Mouse (Mus musculus) heart, postnatal 4 days (tissue): ENCODE results near the gene Sept7. TPM values are rescaled to one million over a fixed set of nuclear protein-coding genes. Genes with fewer than 3 reads are reported as not detected.
"Not testable (repeated sequence)": the region's sequence is repeated elsewhere in the genome, so short reads cannot be mapped to it uniquely, and the experiment has no call there.

Source experiments
- DNase-seq: peaks from one replicate; pipeline ENCODE4 v3.0.0; 2021
- total RNA-seq, 2 experiments: library from RNA; stranded (reverse); gene quantifications; 2 replicates each; pipeline ENCODE4 v1.2.3; 2021

Sept7 gene
- 100 to 1,000 TPM; 202 to 208 TPM for total RNA-seq

DNA sequence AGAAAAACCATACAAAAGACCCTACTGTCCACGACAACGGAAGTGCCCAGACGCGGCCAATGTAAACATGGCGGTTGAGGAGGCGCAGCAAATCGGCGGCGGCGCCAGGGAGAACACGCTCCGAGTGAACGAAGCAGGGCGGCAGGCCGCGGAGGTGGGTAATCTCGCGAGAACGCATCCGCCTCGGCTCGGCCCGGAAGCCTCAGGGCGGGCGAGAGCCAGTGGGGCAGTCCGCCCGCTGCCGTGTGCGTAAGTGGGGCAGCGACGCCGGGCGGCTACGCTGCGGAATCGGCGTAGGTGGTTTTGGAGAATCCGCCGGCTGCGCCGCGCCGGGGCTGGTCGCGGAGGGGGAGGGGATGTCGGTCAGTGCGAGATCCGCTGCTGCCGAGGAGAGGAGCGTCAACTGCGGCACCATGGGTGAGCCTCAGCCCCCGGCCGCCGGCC lies at the start of gene Sept7:
Sept7 (plus strand) TSS at position 157 of the 444 bp plus-strand sequence.
- DNase-seq, result peak; percentile 99

DNA sequence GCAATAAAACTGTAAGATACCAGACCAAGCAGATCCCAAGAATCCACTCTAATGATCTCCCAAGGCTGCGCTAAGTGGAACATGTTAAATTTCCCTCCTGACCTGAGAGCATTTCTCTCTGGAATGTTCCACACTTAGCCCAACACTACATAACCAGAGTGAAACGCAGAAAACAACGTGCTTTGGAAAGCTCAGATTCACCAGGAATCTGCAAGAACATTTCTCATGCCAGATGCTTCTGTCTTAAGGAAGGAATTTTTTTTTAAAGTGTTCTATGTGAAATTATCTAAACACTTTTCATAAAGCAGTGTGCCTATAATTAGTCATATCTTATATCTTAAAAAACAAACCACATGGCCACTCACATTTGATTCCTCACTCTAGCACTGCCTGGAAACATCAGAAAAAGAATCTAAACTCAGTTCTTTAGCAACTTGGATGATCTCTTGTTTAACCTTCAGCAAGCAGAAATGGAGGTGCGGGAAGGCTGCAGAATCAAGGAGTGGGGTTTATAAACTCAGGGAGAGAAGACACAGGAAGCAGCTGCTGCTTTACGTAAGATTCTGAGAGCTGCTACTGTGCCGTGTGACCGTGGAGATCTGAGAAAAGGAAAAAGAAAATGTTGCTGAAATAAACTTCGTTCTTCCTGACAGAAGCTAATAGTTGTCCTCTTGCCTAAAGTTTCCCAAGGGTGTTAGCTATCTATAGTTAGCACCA lies 44.0 kb upstream of the Sept7 start:
- no peak for DNase-seq

DNA sequence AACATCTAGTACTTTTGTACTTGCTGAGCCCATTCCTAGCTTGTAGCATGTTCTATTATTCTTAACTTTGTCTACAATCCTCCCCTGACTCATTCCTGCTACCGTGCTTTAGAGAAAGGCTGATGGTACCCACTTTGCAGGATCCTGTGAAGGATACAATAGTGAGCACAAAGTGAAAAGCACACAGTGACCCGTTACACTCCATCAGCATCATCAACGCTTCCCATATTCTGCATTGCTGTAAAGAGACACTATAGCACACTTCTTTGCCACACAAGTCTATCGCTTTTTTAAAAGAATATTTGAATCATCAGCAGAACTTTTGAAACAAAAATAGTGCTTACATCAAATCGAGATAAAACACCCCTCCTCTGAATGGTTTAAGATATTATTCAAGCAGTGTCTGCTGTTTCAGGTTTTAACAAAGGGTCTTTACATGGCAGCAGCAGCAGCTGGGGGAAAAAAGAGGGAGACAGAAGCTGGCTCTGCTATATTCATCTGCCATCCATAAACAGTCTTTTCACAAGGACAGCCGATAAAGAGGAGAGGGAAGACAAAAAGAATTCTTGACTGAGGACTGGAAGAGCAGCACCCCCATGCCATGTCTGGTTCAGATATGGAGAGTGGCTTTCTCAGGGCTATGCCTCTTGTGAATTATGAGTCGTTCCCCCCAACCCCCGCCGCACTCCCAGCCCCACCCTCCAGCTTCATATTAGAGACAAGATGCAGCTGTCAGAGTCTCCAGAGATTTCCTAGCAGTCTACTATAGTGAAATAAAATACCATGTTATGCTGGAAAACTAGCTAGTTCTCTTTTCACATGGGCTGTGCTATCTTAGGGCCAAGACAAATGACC lies 39.7 kb upstream of the Sept7 start:
- peak; percentile 18 for DNase-seq

DNA sequence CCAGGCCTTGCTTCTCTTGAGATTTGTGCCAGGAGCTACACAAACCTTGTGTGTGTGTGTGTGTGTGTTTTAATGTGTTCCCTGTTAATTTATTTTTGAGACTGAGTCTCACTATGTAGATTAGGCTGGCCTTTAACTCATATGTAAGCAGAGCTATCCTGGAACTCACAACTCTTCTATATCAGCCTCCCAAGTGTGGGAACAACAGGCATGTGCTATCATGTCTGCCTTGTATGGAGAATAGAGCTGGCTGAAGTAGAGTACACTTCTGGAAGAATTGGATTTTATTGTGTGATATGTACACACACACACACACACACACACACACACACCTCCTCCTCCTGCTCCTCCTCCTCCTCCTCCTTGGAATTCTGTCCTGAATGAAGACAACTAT lies 39.1 kb upstream of the Sept7 start:
- no peak for DNase-seq

GRCm38 (mm10) chr9:25215411-25215810 lies 36.8 kb upstream of the Sept7 start:
- no peak for DNase-seq

GRCm38 (mm10) chr9:25216210-25216609 lies 36.0 kb upstream of the Sept7 start:
- no peak for DNase-seq

DNA sequence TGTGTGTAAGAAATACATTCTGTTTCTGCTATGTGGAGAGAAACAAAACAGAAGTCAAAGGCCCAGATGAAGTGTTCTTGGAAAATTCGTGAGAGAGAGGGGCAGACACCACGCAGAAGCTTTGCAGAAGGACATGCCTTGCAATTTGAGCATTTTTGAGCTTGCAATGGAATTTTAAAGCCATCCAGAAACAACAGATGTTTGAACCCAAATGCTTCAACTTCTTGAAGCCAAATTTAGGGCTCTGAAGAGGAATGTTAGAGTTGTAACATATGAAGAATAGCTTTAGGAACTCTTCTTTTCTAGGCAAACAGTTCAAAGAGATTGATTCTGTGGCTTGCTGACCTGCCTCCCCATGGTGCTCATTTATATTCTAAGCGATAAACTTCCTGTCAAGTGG lies 33.3 kb upstream of the Sept7 start:
- no peak for DNase-seq

- no peak for DNase-seq
Observed at GRCm38 (mm10) chr9:25219882-25220281, 32.4 kb upstream of the Sept7 start.

DNA sequence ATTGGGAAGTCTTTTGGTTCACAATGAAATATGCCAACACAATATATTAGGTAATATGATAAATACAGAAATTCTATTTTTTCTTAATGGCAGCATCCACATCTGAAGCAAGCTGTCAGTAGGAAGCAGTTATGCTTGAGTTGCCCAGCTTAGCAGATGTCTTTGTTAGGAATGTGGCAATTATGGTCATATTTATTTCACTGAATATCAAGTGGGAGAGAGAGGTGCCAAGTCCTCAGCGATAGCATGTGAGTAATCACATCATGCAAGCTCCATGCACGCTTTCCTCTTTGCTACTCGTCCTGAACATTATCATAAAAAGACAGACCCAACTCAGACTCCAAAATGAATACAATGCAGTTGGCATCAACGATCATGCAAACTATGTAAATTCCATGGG lies 27.3 kb upstream of the Sept7 start:
- no peak for DNase-seq

DNA sequence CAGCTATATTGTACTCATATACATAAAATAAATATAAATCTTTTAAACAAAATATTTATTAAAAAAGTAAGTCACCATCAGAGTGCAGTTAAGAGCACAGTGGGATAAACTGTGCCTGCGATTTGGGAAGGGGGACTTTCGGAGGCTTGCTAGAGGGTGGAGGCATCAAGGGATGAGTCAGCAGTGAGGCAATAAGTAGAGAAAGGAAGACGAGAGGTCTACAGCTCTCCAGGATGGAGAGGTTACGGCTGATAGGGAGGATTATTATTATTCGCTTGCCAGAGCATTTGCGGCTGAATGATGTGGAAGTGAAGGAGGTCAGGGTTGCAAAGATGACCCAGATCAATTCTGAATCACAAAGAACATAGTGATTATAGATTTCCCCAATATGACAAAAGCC lies 22.5 kb upstream of the Sept7 start:
- DNase-seq, result no peak

DNA sequence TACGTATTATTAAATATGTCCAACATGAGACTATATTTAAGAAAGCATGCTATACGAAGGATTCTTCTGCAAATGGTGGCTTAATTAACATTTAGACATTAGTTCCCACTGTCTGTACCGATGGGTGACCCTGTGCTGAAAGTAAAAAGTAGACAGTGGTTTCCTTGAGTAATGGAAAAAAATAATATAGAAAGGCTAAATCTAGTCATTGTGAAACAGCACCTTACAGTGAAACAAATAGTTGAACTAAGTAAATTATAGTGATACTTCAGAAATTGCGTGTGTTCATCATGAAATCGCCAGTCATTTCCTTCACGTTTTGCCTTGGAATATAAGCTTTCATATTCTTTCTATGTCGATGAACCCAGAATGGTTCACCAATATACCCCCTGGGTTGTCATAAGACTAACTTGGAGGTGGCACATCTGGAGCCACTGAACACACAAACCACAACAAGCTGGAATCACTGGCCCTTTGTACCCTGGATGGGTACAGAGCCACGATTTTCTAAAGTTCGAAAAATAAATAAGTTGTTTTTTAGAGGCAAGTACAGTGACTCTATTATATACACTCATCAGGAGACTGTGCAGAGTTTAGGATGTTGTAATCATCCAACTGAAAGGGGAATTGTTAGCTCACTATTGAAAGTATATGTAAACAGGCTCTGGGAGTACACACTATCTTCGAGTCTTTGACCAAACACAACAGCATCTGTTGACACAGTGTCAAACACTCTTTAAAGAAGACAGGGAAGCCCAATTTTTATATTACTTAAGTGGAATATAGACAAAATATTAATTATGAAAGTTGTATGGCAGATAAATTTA lies 21.8 kb upstream of the Sept7 start:
- no peak for DNase-seq

GRCm38 (mm10) chr9:25241065-25241464 lies 11.2 kb upstream of the Sept7 start:
- no peak for DNase-seq

- not testable (repeated sequence) for DNase-seq
Observed at GRCm38 (mm10) chr9:25241783-25242182, 10.5 kb upstream of the Sept7 start.

DNA sequence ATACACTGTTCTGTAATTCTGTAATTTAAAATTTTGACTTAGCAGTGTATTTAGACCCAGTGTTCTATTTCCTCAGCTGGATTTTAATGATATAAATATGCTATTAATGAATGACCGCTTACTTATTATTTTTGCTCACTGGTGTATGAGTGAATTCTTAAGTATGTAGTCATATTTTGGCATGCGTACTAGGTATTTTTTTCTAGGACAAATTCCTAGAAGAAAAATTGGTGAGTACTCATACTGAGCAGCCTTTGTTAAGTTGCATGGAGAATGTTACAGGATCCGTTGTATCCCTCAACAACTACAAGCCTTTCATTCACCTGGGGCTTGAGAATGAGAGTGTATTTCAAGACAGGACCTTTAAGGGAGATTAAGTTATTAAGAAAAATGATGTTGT lies 10.0 kb upstream of the Sept7 start:
- no peak for DNase-seq

DNA sequence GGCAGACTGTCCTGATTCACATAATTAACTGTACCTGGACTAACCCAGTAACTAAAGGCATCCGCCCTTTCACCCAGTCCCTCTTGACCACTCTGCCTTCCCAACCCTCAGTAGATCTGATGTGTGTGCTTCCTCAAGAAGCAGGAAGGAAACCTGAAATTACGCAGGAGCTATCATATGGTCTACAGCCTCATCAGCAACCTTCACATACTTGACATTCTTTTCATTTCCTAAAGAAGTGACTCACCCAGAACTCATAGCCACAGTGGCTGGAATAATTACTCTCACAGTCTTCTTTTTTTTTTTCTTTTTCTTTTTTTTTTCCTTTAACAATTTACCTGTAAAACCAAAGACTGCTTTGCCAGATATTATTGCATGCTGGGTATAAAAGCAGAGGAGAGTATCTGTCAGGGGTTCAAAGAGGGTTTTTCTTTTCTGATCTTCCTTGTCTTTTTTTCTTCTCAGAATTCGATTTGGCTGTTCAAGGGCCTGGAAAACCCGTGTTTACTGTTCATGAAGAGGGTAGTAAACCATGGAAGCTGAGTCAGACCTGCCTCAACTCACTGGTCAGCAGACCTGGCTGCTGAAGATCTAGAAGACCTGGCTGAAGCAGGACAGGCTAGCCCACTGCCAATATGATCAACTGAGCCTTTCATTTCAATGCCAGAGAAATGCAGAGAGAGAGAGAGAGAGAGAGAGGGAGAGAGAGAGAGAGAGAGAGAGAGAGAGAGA lies 8.1 kb upstream of the Sept7 start:
- no peak for DNase-seq

DNA sequence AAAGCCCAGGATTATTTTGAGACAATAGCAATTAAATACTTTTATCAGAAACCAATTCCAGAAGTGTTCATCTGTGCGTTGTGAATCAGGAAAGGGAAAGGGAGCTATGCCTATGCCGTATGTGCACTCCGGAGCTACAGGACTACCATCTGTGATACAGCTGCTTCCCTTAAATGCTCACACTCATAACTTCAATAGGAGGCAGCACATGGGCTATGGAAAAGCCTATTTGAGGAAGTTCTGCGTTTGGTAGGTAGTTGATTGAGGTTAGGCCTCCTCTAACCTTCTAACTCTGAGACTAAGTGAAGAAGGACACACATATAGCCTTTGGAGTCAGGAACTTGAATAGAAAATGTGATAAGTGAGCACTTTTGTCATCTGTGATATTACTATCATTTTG lies 7.1 kb upstream of the Sept7 start:
- no peak for DNase-seq

DNA sequence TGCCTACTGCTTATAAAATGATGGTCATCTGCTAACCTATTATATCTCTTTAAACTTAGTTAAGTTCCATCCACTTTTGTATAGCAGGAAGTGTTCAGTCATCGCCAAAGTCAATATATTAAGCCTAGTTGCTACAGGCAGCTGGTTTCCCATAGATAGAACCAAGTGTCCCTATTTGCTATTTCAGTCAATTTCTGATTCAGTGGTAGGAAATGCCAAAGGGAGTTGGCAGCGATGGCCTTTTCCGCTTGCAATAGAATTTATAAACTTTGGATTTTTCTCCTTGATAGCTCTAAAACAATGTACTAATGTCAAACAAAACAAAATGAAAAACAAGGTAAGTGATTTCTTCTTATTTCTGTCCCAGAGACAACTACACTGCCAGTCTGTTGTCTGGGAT lies 5.7 kb upstream of the Sept7 start:
- no peak for DNase-seq

GRCm38 (mm10) chr9:25251174-25251573 lies 1.1 kb upstream of the Sept7 start:
- DNase-seq, result no peak

- peak; percentile 93 for DNase-seq
Observed at GRCm38 (mm10) chr9:25251611-25252282, 492 bp upstream of the Sept7 start.

GRCm38 (mm10) chr9:25252759-25253477 lies 679 bp downstream of the Sept7 start:
- DNase-seq, result peak; percentile 81

GRCm38 (mm10) chr9:25253478-25253824 lies 1.2 kb downstream of the Sept7 start:
- DNase-seq, result no peak
